Mouse (Mus musculus) stomach, postnatal 0 days (tissue): ENCODE measurements at regions not wholly inside any gene's neighbourhood (a gene's known extent, or its start where the extent isn't known, plus 50 kb on each side); places are given as distances from the start of the nearest gene placed in this dataset.

Source experiments
- ATAC-seq: fragments of 200-750 bp; cut with Nextera tagmentation; 2 replicates; pipeline ENCODE4 v1.8.0; 2017; ENCODE audit not compliant: low FRiP score, low TSS enrichment
- DNase-seq: peaks from one replicate; pipeline ENCODE4 v3.0.0-alpha.2; 2016; ENCODE audit warnings: low spot score
- H3K27ac ChIP-seq: fragments of 300-500 bp; sonication (generic); replicated peaks from 2 replicates; pipeline ENCODE4 v1.5.1; 2014; ENCODE audit warnings: mild to moderate bottlenecking, control low read depth
- H3K27me3 ChIP-seq: fragments of 300-500 bp; sonication (generic); 2 replicates; pipeline ENCODE4 v1.6.1; 2014; ENCODE audit warnings: low read length; ENCODE audit not compliant: control insufficient read depth, insufficient read depth
- H3K36me3 ChIP-seq: fragments of 300-500 bp; sonication (generic); 2 replicates; pipeline ENCODE4 v1.6.1; 2014; ENCODE audit warnings: low read length, mixed read lengths; ENCODE audit not compliant: control insufficient read depth, insufficient read depth
- H3K4me1 ChIP-seq: fragments of 300-500 bp; sonication (generic); replicated peaks from 2 replicates; pipeline ENCODE4 v1.6.1; 2014; ENCODE audit warnings: antibody characterized with exemption; ENCODE audit not compliant: control insufficient read depth, insufficient read depth
- H3K4me2 ChIP-seq: fragments of 300-500 bp; sonication (generic); replicated peaks from 2 replicates; pipeline ENCODE4 v1.6.1; 2014; ENCODE audit warnings: low read depth, mild to moderate bottlenecking, control low read depth, moderate library complexity
- H3K4me3 ChIP-seq: fragments of 300-500 bp; sonication (generic); 2 replicates; pipeline ENCODE4 v1.5.1; 2014; ENCODE audit warnings: low read depth, low read length, control low read depth
- H3K9ac ChIP-seq: fragments of 300-500 bp; sonication (generic); 2 replicates; pipeline ENCODE4 v1.6.1; 2014; ENCODE audit warnings: mild to moderate bottlenecking, low read length, control low read depth, mixed read lengths
- H3K9me3 ChIP-seq: fragments of 300-500 bp; sonication (generic); 2 replicates; pipeline ENCODE4 v1.6.1; 2016; ENCODE audit warnings: low read length; ENCODE audit not compliant: control insufficient read depth
- CTCF ChIP-seq: IDR thresholded peaks from 2 replicates; pipeline ENCODE4 v1.5.1; 2016; ENCODE audit warnings: antibody characterized with exemption, low read depth, mild to moderate bottlenecking, moderate library complexity
- EP300 ChIP-seq: optimal IDR thresholded peaks from 2 replicates; pipeline ENCODE3; 2016; ENCODE audit warnings: antibody characterized with exemption
- WGBS: fragments of 180-500 bp; shearing (Covaris S2); extraction: QIAGEN DNeasy Blood & Tissue Kit; methylation state at CpG from one replicate; pipeline ENCODE4 v1.1.7; 2014; 5-methylcytosine and 5-hydroxymethylcytosine counted together

DNA sequence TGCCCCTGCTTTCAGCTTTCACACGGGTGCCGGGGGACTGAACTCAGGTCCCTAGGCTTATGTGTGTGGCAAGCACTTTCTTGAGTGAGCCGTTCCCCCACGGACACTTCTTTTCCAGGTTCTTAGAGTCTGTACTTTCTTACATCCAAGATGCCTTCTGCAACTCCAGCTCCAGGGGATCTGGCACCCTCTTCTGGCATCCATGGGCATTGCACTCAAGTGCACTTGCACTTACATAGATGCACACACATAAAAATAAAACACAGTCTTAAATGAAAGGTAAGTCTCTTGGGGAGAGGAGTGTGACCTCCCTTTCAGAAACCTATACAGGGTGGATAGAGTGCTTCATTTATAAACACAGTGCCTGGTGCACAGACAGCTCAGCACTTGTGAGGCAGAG lies 368.6 kb downstream of the Med13l start:
- H3K36me3 ChIP-seq = no peaks in the 10 kb centered on the region
- H3K9me3 ChIP-seq = no peaks in the 10 kb centered on the region
- ATAC-seq = no peak
- H3K4me3 ChIP-seq = no peak overlapping the region
- no peak for TF ChIP-seq EP300
- TF ChIP-seq CTCF = peak; percentile 47
- H3K4me1 ChIP-seq = no peaks in the 10 kb centered on the region
- H3K27ac ChIP-seq = no peak overlapping the region
- WGBS = 98% methylated on average over 4 of the region's 4 CpGs
- no peak for DNase-seq
- no peak overlapping the region for H3K4me2 ChIP-seq
- H3K27me3 ChIP-seq = no peaks in the 10 kb centered on the region
- no peak overlapping the region for H3K9ac ChIP-seq

DNA sequence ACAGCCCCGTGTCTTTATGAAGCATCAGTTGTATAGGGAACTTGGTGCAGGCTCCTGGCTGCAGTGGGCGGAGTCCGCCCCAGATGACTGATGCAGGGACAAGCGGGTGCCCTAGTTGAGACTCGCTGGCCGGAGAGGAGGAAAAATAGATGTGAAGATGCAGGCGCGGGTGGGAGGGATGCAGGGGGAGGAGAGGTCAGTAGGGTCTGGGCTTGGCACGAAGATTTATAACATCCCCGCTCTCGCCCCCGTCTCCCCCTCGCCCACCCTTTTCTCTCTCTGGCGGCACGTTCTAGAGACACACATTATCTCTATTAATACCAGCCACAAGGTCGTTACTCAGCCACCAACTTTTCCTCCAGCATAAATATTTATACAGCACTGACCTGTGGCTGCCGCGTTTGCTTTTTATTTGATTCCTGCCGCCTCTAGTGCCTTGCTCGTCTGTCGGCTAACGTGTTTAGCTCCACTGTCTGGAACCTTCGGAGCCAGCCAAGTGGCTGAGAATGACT lies 369.6 kb downstream of the Med13l start:
- DNase-seq (peak; percentile 20), ATAC-seq (no peak)
- Histone ChIP-seq H3K9me3 (no peaks in the 10 kb centered on the region), H3K9ac (no peak overlapping the region), H3K4me1 (no peaks in the 10 kb centered on the region), H3K27me3 (no peaks in the 10 kb centered on the region), H3K27ac (no peak overlapping the region), H3K4me2 (peak overlapping the region; percentile 21), H3K4me3 (no peak overlapping the region), H3K36me3 (no peaks in the 10 kb centered on the region)
- 2% methylated on average over 21 of the region's 23 CpGs for WGBS
- no peak for TF ChIP-seq CTCF

DNA sequence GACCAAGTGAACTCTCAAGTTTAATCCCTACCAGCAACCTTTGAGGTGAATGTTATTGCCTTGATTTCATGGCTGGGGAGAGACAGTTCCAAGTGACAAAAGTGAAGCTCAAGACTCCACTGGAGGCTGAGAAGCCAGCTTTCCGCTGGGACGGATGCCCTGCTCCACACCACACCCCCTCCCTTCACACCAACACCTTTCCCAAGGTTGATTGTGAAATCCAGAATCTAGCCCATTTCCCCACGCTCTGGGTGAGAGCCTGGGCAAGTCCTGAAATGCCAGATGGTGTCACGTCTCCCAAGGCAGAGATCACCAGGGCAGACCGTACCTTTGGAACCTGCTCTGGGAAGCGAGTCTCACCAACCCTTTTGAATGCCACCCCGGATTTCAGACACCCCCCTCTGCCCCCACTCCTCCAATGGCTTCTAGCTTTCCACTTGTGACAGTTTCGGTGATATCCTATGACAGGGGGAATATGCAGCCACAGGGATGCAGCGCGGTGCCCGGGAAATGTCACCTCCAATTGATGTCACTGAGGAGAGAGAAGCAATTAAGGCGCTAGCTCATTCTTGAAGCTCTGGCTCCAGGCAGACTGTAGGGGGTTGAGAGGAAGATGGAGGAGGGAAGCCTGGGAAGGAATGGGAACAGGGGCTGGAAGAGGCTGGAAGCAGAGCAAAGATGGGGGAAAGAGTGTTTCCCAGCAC lies 379.0 kb downstream of the Med13l start:
- H3K9ac ChIP-seq = no peak overlapping the region
- no peaks in the 10 kb centered on the region for H3K36me3 ChIP-seq
- ATAC-seq = no peak
- H3K4me2 ChIP-seq = no peak overlapping the region
- no peaks in the 10 kb centered on the region for H3K9me3 ChIP-seq
- H3K27ac ChIP-seq = no peak overlapping the region
- 86% methylated on average over 12 of the region's 12 CpGs for WGBS
- no peak for DNase-seq
- no peaks in the 10 kb centered on the region for H3K27me3 ChIP-seq
- TF ChIP-seq CTCF (no peak), EP300 (no peak)
- no peaks in the 10 kb centered on the region for H3K4me1 ChIP-seq
- H3K4me3 ChIP-seq = no peak overlapping the region

DNA sequence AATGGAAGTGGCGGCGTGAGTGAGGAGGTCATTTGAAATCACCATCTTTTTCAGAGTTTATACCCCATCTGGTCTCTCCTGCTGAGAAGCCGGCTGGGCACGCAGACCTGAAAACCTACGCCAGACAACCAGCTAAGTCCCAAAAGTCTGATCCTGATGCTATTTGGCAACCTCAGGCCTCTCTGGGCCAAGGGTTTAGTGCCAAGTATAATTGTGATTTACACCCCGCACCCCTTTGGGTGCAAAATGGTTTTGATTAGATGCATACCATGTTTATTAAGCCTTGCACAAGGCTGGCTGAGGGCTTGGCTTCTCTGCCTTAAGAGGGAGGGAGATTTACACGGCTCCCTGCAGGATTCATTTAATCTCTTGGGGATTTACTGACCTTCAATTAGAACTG lies 383.8 kb downstream of the Med13l start:
- DNase-seq = no peak
- Histone ChIP-seq H3K9ac (no peak overlapping the region), H3K27ac (no peak overlapping the region), H3K36me3 (no peaks in the 10 kb centered on the region), H3K4me3 (no peak overlapping the region), H3K9me3 (no peaks in the 10 kb centered on the region), H3K27me3 (no peaks in the 10 kb centered on the region), H3K4me1 (no peaks in the 10 kb centered on the region), H3K4me2 (no peak overlapping the region)
- no peak for ATAC-seq
- WGBS = 43% methylated on average over 7 of the region's 7 CpGs
- TF ChIP-seq EP300 = no peak
- TF ChIP-seq CTCF = no peak

DNA sequence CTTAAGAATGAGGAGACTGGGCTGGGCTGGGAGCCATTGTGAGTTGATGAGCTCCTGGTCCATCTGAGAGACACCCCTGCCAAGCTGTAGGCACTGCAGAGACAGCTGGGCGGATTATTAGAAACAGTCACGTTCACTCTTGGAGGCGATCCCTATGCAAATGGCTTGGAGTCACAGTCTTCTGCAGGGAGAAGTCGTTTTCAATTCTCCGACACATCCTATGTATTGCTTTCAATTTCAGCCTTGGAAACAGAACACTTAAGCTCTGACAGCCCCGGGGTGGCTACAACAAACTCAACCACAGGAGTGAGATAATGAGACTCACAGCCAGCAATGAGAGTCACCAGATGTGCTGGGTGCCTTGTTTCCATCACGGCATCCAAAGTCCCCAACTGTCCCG lies 385.6 kb downstream of the Med13l start:
- ATAC-seq (no peak), DNase-seq (no peak)

DNA sequence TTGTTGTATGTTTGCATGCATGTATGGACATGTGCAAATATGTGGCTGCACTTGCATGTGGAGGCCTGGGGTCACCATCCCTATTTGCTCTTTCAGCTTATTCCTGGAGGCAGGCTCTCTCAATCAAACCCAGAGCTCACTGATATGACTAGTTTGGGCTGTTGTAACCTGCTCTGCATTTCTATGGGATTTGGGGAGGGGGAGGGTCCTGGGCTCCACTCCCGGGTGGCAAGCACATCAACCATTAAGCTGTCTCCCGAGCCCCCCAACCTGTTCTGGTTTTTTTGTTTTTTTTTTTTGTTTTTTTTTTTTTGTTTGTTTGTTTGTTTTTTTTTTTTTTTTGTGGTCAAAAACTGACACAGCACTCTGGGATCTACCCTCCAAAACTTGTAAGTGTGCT lies 386.5 kb downstream of the Med13l start:
- DNase-seq (no peak), ATAC-seq (no peak)
- 62% methylated on average over 2 of the region's 2 CpGs for WGBS
- no peaks in the 10 kb centered on the region for H3K36me3 ChIP-seq
- no peaks in the 10 kb centered on the region for H3K4me1 ChIP-seq
- no peaks in the 10 kb centered on the region; the same call in 1 of the 2 replicates for H3K27me3 ChIP-seq
- H3K27ac ChIP-seq = no peak overlapping the region
- no peak overlapping the region for H3K4me2 ChIP-seq
- H3K4me3 ChIP-seq = no peak overlapping the region
- H3K9me3 ChIP-seq = no peaks in the 10 kb centered on the region
- no peak overlapping the region for H3K9ac ChIP-seq
- TF ChIP-seq EP300 (no peak), CTCF (no peak)

More for the DNA sequence above, 385.6 kb downstream of the Med13l start:
- Histone ChIP-seq H3K9me3 (no peaks in the 10 kb centered on the region), H3K9ac (no peak overlapping the region), H3K36me3 (no peaks in the 10 kb centered on the region), H3K4me3 (no peak overlapping the region), H3K27me3 (no peaks in the 10 kb centered on the region; the same call in 1 of the 2 replicates), H3K4me1 (no peaks in the 10 kb centered on the region), H3K27ac (no peak overlapping the region), H3K4me2 (no peak overlapping the region)
- whole genome bisulfite sequencing = 37% methylated on average over 8 of the region's 8 CpGs
- no peak for TF ChIP-seq CTCF
- no peak for TF ChIP-seq EP300
